Mouse (Mus musculus) heart, postnatal 0 days (tissue): ENCODE measurements around the gene Rgma.

Source experiments
- CTCF ChIP-seq: IDR thresholded peaks from 2 replicates; pipeline ENCODE4 v1.5.1; 2016; ENCODE audit warnings: antibody characterized with exemption, control low read depth, low read depth
- EP300 ChIP-seq: IDR thresholded peaks from 2 replicates; pipeline ENCODE4 v1.6.1; 2016; ENCODE audit warnings: antibody characterized with exemption, low read depth

GRCm38 (mm10) chr7:73348585-73349124 lies 26.7 kb upstream of the Rgma start:
- TF ChIP-seq CTCF (no peak), EP300 (no peak)
